In the genomic region with DNA sequence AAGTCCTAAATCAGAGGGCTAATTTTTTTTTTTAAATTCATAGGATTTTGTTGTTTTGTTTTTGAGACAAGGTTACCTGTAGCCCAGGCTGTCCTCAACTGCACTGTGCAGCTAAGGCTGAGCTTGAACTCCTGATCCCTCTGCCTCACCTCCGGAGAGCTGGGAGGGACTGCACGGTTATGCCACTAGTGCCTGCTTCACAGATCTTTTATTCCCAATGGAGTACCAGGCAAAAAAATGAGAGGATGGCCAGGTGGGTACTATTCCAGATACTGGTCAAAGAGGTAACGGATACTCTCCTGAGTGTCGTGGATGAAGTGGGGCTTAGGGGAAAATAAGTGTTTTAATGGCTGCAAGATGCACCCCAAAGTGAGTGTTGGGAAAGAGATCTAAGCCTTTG, we compare ENCODE assay signal across 8 mouse cellular contexts. TPM values are rescaled to one million over a fixed set of nuclear protein-coding genes. Genes with fewer than 3 reads are reported as not detected.
DNase-seq lines count a peak whose midpoint lies in the region; ATAC-seq and TF ChIP-seq lines count a peak whose summit lies in the region.

No protein-coding gene starts in this region.

- H3K27ac ChIP-seq in kidney, embryonic 15.5 days = peak overlapping the region; percentile 81
- no peak overlapping the region for H3K27ac ChIP-seq in cortical plate, adult 2 months (ENCODE audit: insufficient read depth, low read length)
- H3K27ac ChIP-seq in hindbrain, embryonic 15.5 days (replicated peaks) = peak overlapping the region; percentile 70; the same call in 1 of the 2 replicates
- 0 out of 2 replicates have a peak overlapping the region, but pooled peaks have one; percentile 72 for H3K27ac ChIP-seq in midbrain, embryonic 15.5 days

- no peak for TF ChIP-seq POLR2A in cortical plate, adult 2 months (IDR thresholded peaks at IDR 0.05; ENCODE audit: extremely low read depth, insufficient read depth, low read length)

- no peaks in the 10 kb centered on the region for H3K27me3 ChIP-seq in kidney, embryonic 15.5 days
- no peaks in the 10 kb centered on the region for H3K27me3 ChIP-seq in hindbrain, embryonic 15.5 days
- H3K27me3 ChIP-seq in midbrain, embryonic 15.5 days (replicated peaks) = no peaks in the 10 kb centered on the region; the same call in 1 of the 2 replicates

- peak overlapping the region; percentile 49 for H3K4me3 ChIP-seq in kidney, embryonic 15.5 days (replicated peaks)
- H3K4me3 ChIP-seq in cortical plate, adult 2 months (ENCODE audit: insufficient read depth, low read length) = peak overlapping the region; percentile 5; the same call in 1 of the 2 replicates
- H3K4me3 ChIP-seq in hindbrain, embryonic 15.5 days = peak overlapping the region; percentile 74
- H3K4me3 ChIP-seq in midbrain, embryonic 15.5 days = peak overlapping the region; percentile 73

- peaks cover 32% of the 10 kb centered on the region for H3K4me1 ChIP-seq in kidney, embryonic 15.5 days
- peaks cover 1% of the 10 kb centered on the region; the same call in 1 of the 2 replicates for H3K4me1 ChIP-seq in cortical plate, adult 2 months (ENCODE audit: control insufficient read depth, insufficient read depth, low read length)
- H3K4me1 ChIP-seq in hindbrain, embryonic 15.5 days (replicated peaks) = peaks cover 20% of the 10 kb centered on the region
- H3K4me1 ChIP-seq in midbrain, embryonic 15.5 days = peaks cover 16% of the 10 kb centered on the region

- no peak for DNase-seq in kidney, postnatal 25 days
- DNase-seq in frontal cortex, adult 2 months (ENCODE audit: extremely low spot score in 1 of 2, low spot score in 1 of 2) = no peak
- no peak for DNase-seq in adrenal gland, postnatal 10 days
- no peak for DNase-seq in spleen, postnatal 36 days (ENCODE audit: low spot score in 2 of 2)

- TF ChIP-seq CTCF in cortical plate, adult 2 months (IDR thresholded peaks at IDR 0.05; ENCODE audit: extremely low read depth, insufficient read depth, low read length) = no peak

- ATAC-seq in kidney, embryonic 15.5 days (replicated peaks; ENCODE audit: low FRiP score) = no peak
- ATAC-seq in hindbrain, embryonic 15.5 days (ENCODE audit: low FRiP score, low read depth) = no peak
- ATAC-seq in midbrain, embryonic 15.5 days (replicated peaks) = peak; percentile 21

- WGBS in kidney, embryonic 15.5 days = 45% methylated on average over 4 of the region's 4 CpGs
- 45% methylated on average over 4 of the region's 4 CpGs for WGBS in hindbrain, embryonic 15.5 days
- 48% methylated on average over 4 of the region's 4 CpGs for WGBS in midbrain, embryonic 15.5 days

- H3K4me2 ChIP-seq in kidney, embryonic 15.5 days = peak overlapping the region; percentile 57
- H3K4me2 ChIP-seq in hindbrain, embryonic 15.5 days = peak overlapping the region; percentile 94
- H3K4me2 ChIP-seq in midbrain, embryonic 15.5 days = peak overlapping the region; percentile 93

- H3K9me3 ChIP-seq in kidney, embryonic 15.5 days (replicated peaks) = no peaks in the 10 kb centered on the region
- H3K9me3 ChIP-seq in hindbrain, embryonic 15.5 days = no peaks in the 10 kb centered on the region
- no peaks in the 10 kb centered on the region for H3K9me3 ChIP-seq in midbrain, embryonic 15.5 days

- peak overlapping the region; percentile 41 for H3K9ac ChIP-seq in kidney, embryonic 15.5 days
- H3K9ac ChIP-seq in hindbrain, embryonic 15.5 days = peak overlapping the region; percentile 42; the same call in 1 of the 2 replicates
- peak overlapping the region; percentile 36; the same call in 1 of the 2 replicates for H3K9ac ChIP-seq in midbrain, embryonic 15.5 days

- peaks cover 10% of the 10 kb centered on the region; the same call in 1 of the 2 replicates for H3K36me3 ChIP-seq in kidney, embryonic 15.5 days
- H3K36me3 ChIP-seq in hindbrain, embryonic 15.5 days = no peaks in the 10 kb centered on the region
- H3K36me3 ChIP-seq in midbrain, embryonic 15.5 days (replicated peaks) = no peaks in the 10 kb centered on the region

RNA-seq across cellular contexts. Expression of a gene that starts 0.8 kb away (rescaled TPM):
- 31.1 and 31.4 TPM in 2 replicates for polyA plus RNA-seq in kidney, embryonic 15.5 days (2015; fragmentation: Nextera tagmentation; extraction: Ambion mirVana)
- 4.9 and 5.6 TPM in 2 replicates for polyA plus RNA-seq in cortical plate, adult 2 months (2012; rRNA removed)
- 3.8 and 4.1 TPM in 2 replicates for polyA plus RNA-seq in hindbrain, embryonic 15.5 days (2015; fragmentation: Nextera tagmentation; extraction: Ambion mirVana)
- polyA plus RNA-seq in midbrain, embryonic 15.5 days (2015; fragmentation: Nextera tagmentation; extraction: Ambion mirVana) = 3.2 and 3.3 TPM in 2 replicates
- polyA plus RNA-seq in frontal cortex, adult 2 months (2012; rRNA removed) = 5.6 and 5.7 TPM in 2 replicates
- total RNA-seq in adrenal gland, postnatal 10 days (2021) = 10 to 100 TPM; 42.8 to 46.2 TPM

Comparison
In these comparisons a context has a peak if more than half of its experiments do, and no peak if none do; other contexts are left out.
1. H3K4me3 ChIP-seq: peak in every context shown above with its lines; median percentile 74 in hindbrain, embryonic 15.5 days; 73 in midbrain, embryonic 15.5 days; 49 in kidney, embryonic 15.5 days; 5 in cortical plate, adult 2 months.